In the genomic region with DNA sequence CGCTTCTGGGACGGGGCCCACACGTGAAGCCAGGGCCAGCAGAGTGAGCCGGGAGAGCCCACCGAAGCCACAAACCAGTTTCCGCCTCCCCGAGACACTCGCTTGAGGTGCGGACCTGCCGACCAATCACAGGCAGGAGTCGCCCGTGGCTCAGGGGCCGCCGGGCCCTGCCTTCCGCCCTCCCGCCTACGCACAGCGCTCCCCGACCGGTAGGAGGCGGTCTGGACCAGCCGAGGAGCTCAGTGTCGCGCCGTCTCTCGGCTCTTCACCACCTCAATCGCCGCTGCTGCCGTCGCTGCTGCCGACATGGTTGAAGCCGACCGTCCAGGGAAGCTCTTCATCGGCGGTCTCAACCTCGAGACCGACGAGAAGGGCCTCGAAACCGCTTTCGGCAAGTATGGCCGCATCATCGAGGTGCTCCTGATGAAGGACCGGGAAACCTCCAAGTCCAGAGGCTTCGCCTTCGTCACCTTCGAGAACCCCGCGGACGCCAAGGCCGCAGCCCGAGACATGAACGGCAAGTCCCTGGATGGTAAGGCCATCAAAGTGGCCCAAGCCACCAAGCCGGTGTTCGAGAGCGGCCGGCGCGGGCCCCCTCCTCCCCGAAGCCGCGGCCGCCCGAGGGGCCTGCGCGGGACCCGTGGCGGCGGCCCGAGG, we compare ENCODE assay signal across 7 mouse cellular contexts. TPM values are rescaled to one million over a fixed set of nuclear protein-coding genes. Genes with fewer than 3 reads are reported as not detected.
DNase-seq lines count a peak whose midpoint lies in the region; ATAC-seq and TF ChIP-seq lines count a peak whose summit lies in the region.

Gene Rbmxl2 (plus strand): TSS at position 242 of the 657 bp plus-strand sequence.

- peak; percentile 72 for TF ChIP-seq EP300 in ES-Bruce4 (IDR thresholded peaks at IDR 0.05; ENCODE audit: insufficient read depth, low read depth, low read length)

- TF ChIP-seq POLR2A in ES-Bruce4 (IDR thresholded peaks at IDR 0.05; ENCODE audit: insufficient read depth, low read length), result peak; percentile 76

- TF ChIP-seq CTCF in ES-Bruce4 (IDR thresholded peaks at IDR 0.05; ENCODE audit: low read depth, low read length), result peak; percentile 65
- TF ChIP-seq CTCF in forebrain, postnatal 0 days (IDR thresholded peaks at IDR 0.05; ENCODE audit: low read depth), result peak; percentile 15; the same call in 1 of the 2 replicates

- peak within 1 kb of the TSS; percentile 90 for H3K9ac ChIP-seq in ES-Bruce4 (ENCODE audit: low read depth, poor library complexity, severe bottlenecking)
- no peak within 1 kb of the TSS for H3K9ac ChIP-seq in forebrain, postnatal 0 days

- no peak within 1 kb of the TSS for H3K4me2 ChIP-seq in forebrain, postnatal 0 days (ENCODE audit: low read depth)

- H3K36me3 ChIP-seq in ES-Bruce4 (ENCODE audit: control insufficient read depth, insufficient read depth, low read length, poor library complexity, severe bottlenecking), result peaks cover 18% of the 10 kb centered on the region
- H3K36me3 ChIP-seq in forebrain, postnatal 0 days (ENCODE audit: insufficient read depth), result no peaks in the 10 kb centered on the region
- H3K36me3 ChIP-seq in midbrain, embryonic 10.5 days, result no peaks in the 10 kb centered on the region

- H3K27me3 ChIP-seq in ES-Bruce4 (ENCODE audit: control insufficient read depth, insufficient read depth, low read length, poor library complexity, severe bottlenecking), result no peaks in the 10 kb centered on the region
- H3K27me3 ChIP-seq in forebrain, postnatal 0 days (ENCODE audit: insufficient read depth, low read length), result peaks cover 27% of the 10 kb centered on the region; the same call in 1 of the 2 replicates
- peaks cover 42% of the 10 kb centered on the region for H3K27me3 ChIP-seq in midbrain, embryonic 10.5 days (ENCODE audit: low read depth, poor library complexity, severe bottlenecking)

- peak within 1 kb of the TSS; percentile 62 for H3K27ac ChIP-seq in ES-Bruce4 (ENCODE audit: insufficient read depth, low read length)
- no peak within 1 kb of the TSS for H3K27ac ChIP-seq in forebrain, postnatal 0 days (ENCODE audit: low read depth, low read length)
- H3K27ac ChIP-seq in midbrain, embryonic 10.5 days (replicated peaks), result no peak within 1 kb of the TSS

- peak within 1 kb of the TSS; percentile 83 for H3K4me3 ChIP-seq in ES-Bruce4 (ENCODE audit: low read depth, low read length)
- H3K4me3 ChIP-seq in forebrain, postnatal 0 days (ENCODE audit: low read depth, low read length), result 0 out of 2 replicates have a peak within 1 kb of the TSS, but pooled peaks have one; percentile 11
- H3K4me3 ChIP-seq in midbrain, embryonic 10.5 days, result peak within 1 kb of the TSS; percentile 37

- WGBS in forebrain, postnatal 0 days, result 49% methylated on average over 70 of the region's 70 CpGs
- 44% methylated on average over 70 of the region's 70 CpGs for WGBS in midbrain, embryonic 10.5 days

- H3K4me1 ChIP-seq in ES-Bruce4 (ENCODE audit: control insufficient read depth, insufficient read depth, low read length), result no peaks in the 10 kb centered on the region
- no peaks in the 10 kb centered on the region for H3K4me1 ChIP-seq in forebrain, postnatal 0 days (ENCODE audit: insufficient read depth)
- H3K4me1 ChIP-seq in midbrain, embryonic 10.5 days, result peaks cover 3% of the 10 kb centered on the region; the same call in 1 of the 2 replicates

- no peak for ATAC-seq in forebrain, postnatal 0 days

- DNase-seq in 3134 (ENCODE audit: extremely low read depth, insufficient read length, low spot score), result peak; percentile 5
- DNase-seq in forebrain, postnatal 0 days, result no peak
- peak; percentile 22 for DNase-seq in midbrain, embryonic 10.5 days (ENCODE audit: low spot score)
- no peak for DNase-seq in right cerebral cortex, adult 18-20 months
- DNase-seq in urinary bladder, postnatal 36 days (ENCODE audit: low spot score in 2 of 2), result no peak
- no peak for DNase-seq in adrenal gland, adult 18-20 months (ENCODE audit: low spot score in 2 of 2)

- H3K9me3 ChIP-seq in ES-Bruce4 (replicated peaks; ENCODE audit: control insufficient read depth, insufficient read depth, low read length, poor library complexity, severe bottlenecking), result no peaks in the 10 kb centered on the region; the same call in 1 of the 2 replicates
- peaks cover 16% of the 10 kb centered on the region for H3K9me3 ChIP-seq in forebrain, postnatal 0 days (ENCODE audit: low read length)
- peaks cover 16% of the 10 kb centered on the region for H3K9me3 ChIP-seq in midbrain, embryonic 10.5 days (replicated peaks)

RNA-seq across cellular contexts. Expression of gene Rbmxl2, which starts in this region (rescaled TPM):
- polyA plus RNA-seq in ES-Bruce4 (2011; ENCODE audit: insufficient read depth, insufficient read length, low read depth, missing spikeins), result 19.3 and 27.3 TPM in 2 replicates
- not detected in 2 replicates for total RNA-seq in forebrain, postnatal 0 days (2014; rRNA removed)
- polyA plus RNA-seq in forebrain, postnatal 0 days (2015; fragmentation: Nextera tagmentation; extraction: Ambion mirVana), result not detected in 2 replicates
- polyA plus RNA-seq in midbrain, embryonic 10.5 days (2016; fragmentation: Nextera tagmentation; extraction: Ambion mirVana), result not detected in 2 replicates
- not detected for total RNA-seq in adrenal gland, adult 18-20 months (2021)

Comparison
In these comparisons a context has a peak if more than half of its experiments do, and no peak if none do; other contexts are left out.
1. RNA of gene Rbmxl2 (polyA plus RNA-seq): 19.3 to 27.3 TPM in ES-Bruce4; not detected in midbrain, embryonic 10.5 days and not detected in forebrain, postnatal 0 days; every median in the first group is over 10 times any median in the second.
2. Peak in DNase-seq and H3K4me3 ChIP-seq in midbrain, embryonic 10.5 days; RNA of the gene not detected or under 1 TPM.
3. H3K4me3 ChIP-seq: peak in every context shown above with its lines; median percentile 83 in ES-Bruce4; 37 in midbrain, embryonic 10.5 days; 11 in forebrain, postnatal 0 days.